In genomic region chr8:117673430-117673830, GRCm38 (mm10) we compare ENCODE assay signal across 8 mouse cellular contexts. TPM values are rescaled to one million over a fixed set of nuclear protein-coding genes. Genes with fewer than 3 reads are reported as not detected.
A peak's percentile ranks its signal among the peaks of the same experiment; 100 is the strongest.
DNase-seq lines count a peak whose midpoint lies in the region; ATAC-seq and TF ChIP-seq lines count a peak whose summit lies in the region.

TSS of gene Sdr42e1 (minus strand) at chr8:117673689.

- no peaks in the 10 kb centered on the region for H3K36me3 ChIP-seq in limb, embryonic 14.5 days (ENCODE audit: control insufficient read depth, insufficient read depth, low read length)
- no peaks in the 10 kb centered on the region for H3K36me3 ChIP-seq in midbrain, embryonic 15.5 days (replicated peaks)
- H3K36me3 ChIP-seq in small intestine, adult 2 months (ENCODE audit: control insufficient read depth, insufficient read depth, low read length): no peaks in the 10 kb centered on the region

- peak within 1 kb of the TSS; percentile 48 for H3K4me3 ChIP-seq in limb, embryonic 14.5 days (replicated peaks; ENCODE audit: low read length)
- peak within 1 kb of the TSS; percentile 51 for H3K4me3 ChIP-seq in midbrain, embryonic 15.5 days
- peak within 1 kb of the TSS; percentile 84 for H3K4me3 ChIP-seq in small intestine, adult 2 months (ENCODE audit: low read depth, low read length)

- no peak within 1 kb of the TSS for H3K27ac ChIP-seq in limb, embryonic 14.5 days (replicated peaks; ENCODE audit: low read depth, low read length)
- H3K27ac ChIP-seq in midbrain, embryonic 15.5 days: no peak within 1 kb of the TSS
- peak within 1 kb of the TSS; percentile 40 for H3K27ac ChIP-seq in small intestine, adult 2 months (ENCODE audit: insufficient read depth, low read depth, low read length)

- H3K27me3 ChIP-seq in limb, embryonic 14.5 days (ENCODE audit: control insufficient read depth, insufficient read depth, low read length): no peaks in the 10 kb centered on the region
- no peaks in the 10 kb centered on the region for H3K27me3 ChIP-seq in midbrain, embryonic 15.5 days (replicated peaks)
- no peaks in the 10 kb centered on the region for H3K27me3 ChIP-seq in small intestine, adult 2 months (ENCODE audit: control insufficient read depth, insufficient read depth, low read length)

- no peak for TF ChIP-seq POLR2A in limb, embryonic 14.5 days (IDR thresholded peaks at IDR 0.05; ENCODE audit: borderline replicate concordance, extremely low read depth, insufficient read depth, insufficient read length)
- TF ChIP-seq POLR2A in small intestine, adult 2 months (IDR thresholded peaks at IDR 0.05; ENCODE audit: low read depth, low read length): peak; percentile 23; the same call in 1 of the 2 replicates

- DNase-seq in adrenal gland, adult (ENCODE audit: inconsistent age in 2 of 2, low spot score in 1 of 2): peak; percentile 36 to 81
- DNase-seq in embryo, embryonic 9.5 days (ENCODE audit: extremely low spot score): peak; percentile 53
- DNase-seq in heart, adult 9 months (ENCODE audit: low spot score in 2 of 2): peak; percentile 22 to 33
- DNase-seq in kidney, adult 9 months: peak; percentile 56
- DNase-seq in limb, embryonic 14.5 days (ENCODE audit: low spot score): peak; percentile 67
- no peak for DNase-seq in MN1 (ENCODE audit: low spot score)

- no peaks in the 10 kb centered on the region for H3K4me1 ChIP-seq in limb, embryonic 14.5 days (ENCODE audit: control insufficient read depth, insufficient read depth, low read length)
- peaks cover 9% of the 10 kb centered on the region; the same call in 1 of the 2 replicates for H3K4me1 ChIP-seq in midbrain, embryonic 15.5 days
- peaks cover 15% of the 10 kb centered on the region for H3K4me1 ChIP-seq in small intestine, adult 2 months (ENCODE audit: control insufficient read depth, insufficient read depth, insufficient read length, low read length)

- ATAC-seq in limb, embryonic 14.5 days (ENCODE audit: low FRiP score, low read depth): no peak
- ATAC-seq in midbrain, embryonic 15.5 days (replicated peaks): no peak

- H3K9me3 ChIP-seq in limb, embryonic 14.5 days (ENCODE audit: control insufficient read depth, low read length): no peaks in the 10 kb centered on the region
- H3K9me3 ChIP-seq in midbrain, embryonic 15.5 days: no peaks in the 10 kb centered on the region

- H3K9ac ChIP-seq in limb, embryonic 14.5 days (ENCODE audit: low read depth, low read length, severe bottlenecking): peak within 1 kb of the TSS; percentile 52
- peak within 1 kb of the TSS; percentile 53 for H3K9ac ChIP-seq in midbrain, embryonic 15.5 days

- peak within 1 kb of the TSS; percentile 79 for H3K4me2 ChIP-seq in limb, embryonic 14.5 days (replicated peaks; ENCODE audit: low read depth, low read length, severe bottlenecking)
- H3K4me2 ChIP-seq in midbrain, embryonic 15.5 days: peak within 1 kb of the TSS; percentile 71

- WGBS in limb, embryonic 14.5 days: 15% methylated on average over 17 of the region's 17 CpGs
- 16% methylated on average over 17 of the region's 17 CpGs for WGBS in midbrain, embryonic 15.5 days
- 3% methylated on average over 17 of the region's 17 CpGs for WGBS in small intestine, adult 2 months

- no peak for TF ChIP-seq CTCF in small intestine, adult 2 months (IDR thresholded peaks at IDR 0.05; ENCODE audit: extremely low read depth, insufficient read length, insufficient replicate concordance, low read depth, low read length)

RNA-seq across cellular contexts. Expression of gene Sdr42e1, which starts in this region (rescaled TPM):
- polyA plus RNA-seq in limb, embryonic 14.5 days (2012; rRNA removed): 5.2 and 6.4 TPM in 2 replicates
- 6.6 and 7.8 TPM in 2 replicates for polyA plus RNA-seq in limb, embryonic 14.5 days (2014; fragmentation: Nextera tagmentation; extraction: Ambion mirVana)
- 1.9 and 2.3 TPM in 2 replicates for polyA plus RNA-seq in midbrain, embryonic 15.5 days (2015; fragmentation: Nextera tagmentation; extraction: Ambion mirVana)
- polyA plus RNA-seq in small intestine, adult 2 months (2012; rRNA removed): 4.4 and 7.4 TPM in 2 replicates
